Mouse (Mus musculus): ENCODE results near the gene Cnot10.

DNA sequence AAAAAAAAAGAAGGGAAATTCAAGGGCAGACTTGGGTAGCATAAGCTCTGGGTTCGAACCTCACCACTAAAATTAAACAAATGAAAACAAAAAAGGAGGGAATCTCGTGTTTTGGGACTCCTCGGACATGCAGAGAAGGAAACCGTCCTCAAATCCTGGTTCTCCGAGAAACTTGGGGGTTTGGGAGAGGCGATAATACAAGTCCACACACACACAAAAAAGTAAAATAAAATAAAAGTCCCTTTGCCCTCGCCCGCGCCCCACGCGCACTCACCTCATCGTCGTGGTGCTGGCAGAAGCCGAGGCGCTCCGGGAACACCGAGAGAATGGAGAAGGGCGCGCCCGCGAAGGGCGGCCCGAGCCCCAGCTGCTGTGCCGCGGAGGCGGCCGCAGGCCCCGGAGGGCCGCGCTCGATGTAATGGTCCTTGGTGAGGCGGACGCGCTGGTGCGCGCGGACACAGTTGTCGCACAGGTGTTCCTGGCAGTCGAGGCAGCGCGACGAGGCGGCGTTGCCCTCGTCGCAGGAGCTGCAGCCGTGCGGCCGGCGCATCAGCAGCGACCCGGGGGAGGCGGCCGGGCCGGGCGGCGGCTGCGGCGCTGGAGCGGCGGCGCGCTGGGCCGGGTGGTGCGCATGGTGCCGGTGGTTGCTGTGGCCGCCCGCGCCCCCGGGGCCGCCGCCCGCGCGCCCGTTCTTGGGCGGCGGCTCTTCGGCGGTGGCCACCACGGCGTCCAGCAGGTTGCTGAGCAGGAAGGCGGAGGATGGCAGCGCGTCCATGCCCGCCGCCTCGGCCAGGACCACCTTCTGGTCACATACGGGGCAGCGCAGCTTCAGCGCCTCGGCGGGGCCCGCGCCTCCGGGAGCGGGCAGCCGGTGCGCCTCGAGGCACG is 77.7 kb downstream of the Cnot10 start:
- no peak for TF ChIP-seq CTCF (IDR thresholded peaks at IDR 0.05; ENCODE audit: low read depth, low read length)
- no peak for TF ChIP-seq POLR2A (IDR thresholded peaks at IDR 0.05; ENCODE audit: borderline replicate concordance, low read depth, low read length)
